Mouse (Mus musculus): ENCODE measurements around the gene Cherp.

GRCm38 (mm10) chr8:72517421-72517988 lies 42.5 kb upstream of the Cherp start:
- TF ChIP-seq CTCF (IDR thresholded peaks at IDR 0.05; ENCODE audit: insufficient read depth, low read length) = no peak
- no peak for TF ChIP-seq POLR2A (IDR thresholded peaks at IDR 0.05; ENCODE audit: borderline replicate concordance, extremely low read depth, low read depth, low read length)
